Mouse (Mus musculus) spleen, adult 2 months (tissue): ENCODE results near the gene Hs3st1.

Experiments used
- CTCF ChIP-seq: fragments of 200-500 bp; IDR thresholded peaks from 2 replicates; pipeline ENCODE4 v1.5.1; 2011; ENCODE audit warnings: mild to moderate bottlenecking, inconsistent platforms; ENCODE audit not compliant: insufficient read depth, insufficient read length, insufficient replicate concordance; ENCODE audit errors: extremely low read depth
- POLR2A ChIP-seq: fragments of 200-500 bp; IDR thresholded peaks from 2 replicates; pipeline ENCODE4 v1.6.1; 2011; ENCODE audit warnings: low read depth, low read length, inconsistent platforms

DNA sequence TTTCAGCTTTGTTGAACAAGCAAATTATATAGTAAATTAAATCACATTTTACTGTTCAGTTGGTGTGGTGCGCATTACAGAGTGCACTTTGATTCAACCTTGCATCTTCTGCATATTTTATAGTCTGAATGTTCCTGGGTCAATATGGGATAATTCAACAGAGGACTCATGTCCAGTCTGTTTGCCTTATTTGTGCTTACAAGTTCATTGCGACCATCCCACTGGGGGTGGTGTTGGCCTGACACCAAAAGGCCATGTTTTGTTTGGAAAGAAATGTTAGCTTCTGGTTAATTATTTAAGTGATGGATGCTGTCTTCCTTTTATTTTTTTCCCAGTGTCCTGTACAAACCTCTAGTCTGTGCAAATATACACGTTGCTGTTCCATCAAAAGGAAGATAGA lies 48.7 kb upstream of the Hs3st1 start:
- TF ChIP-seq POLR2A (no peak), CTCF (no peak)
